Mouse (Mus musculus) limb, embryonic 12.5 days (tissue): ENCODE measurements around the gene Olfr279. TPM values are rescaled to one million over a fixed set of nuclear protein-coding genes. Genes with fewer than 3 reads are reported as not detected.

Experiments
- microRNA-seq: library from miRNA; unstranded; fragments of <30 nt; microRNA quantifications from one replicate; pipeline ENCODE4, GENCODE M21; 2017
- polyA plus RNA-seq: library from polyadenylated mRNA; unstranded; fragments of >200 nt; fragmentation: Nextera tagmentation; extraction: Ambion mirVana; gene quantifications from 2 replicates; pipeline ENCODE4 v1.2.1, GENCODE M21; 2016

The Olfr279 gene
- polyA plus RNA-seq, 1 experiment from 2014 or later = not detected

Small RNAs within 50 kb of the gene (microRNA-seq; reads per million reads assigned to microRNA genes)
- gene Mir1291 = not detected

Other genes with a start within 250 kb of the Olfr279 start
- not detected in 2 replicates for gene H1fnt, start 235.1 kb upstream of the Olfr279 start, polyA plus RNA-seq
- gene Zfp641, start 196.2 kb upstream of the Olfr279 start, polyA plus RNA-seq = 0.29 and 0.52 TPM in 2 replicates
- not detected in 2 replicates for gene Olfr285, start 175.0 kb upstream of the Olfr279 start, polyA plus RNA-seq
- gene Olfr284, start 151.4 kb upstream of the Olfr279 start, polyA plus RNA-seq = not detected in 2 replicates
- not detected in 2 replicates for gene Olfr283, start 111.5 kb upstream of the Olfr279 start, polyA plus RNA-seq
- not detected in 2 replicates for gene Olfr282, start 61.2 kb upstream of the Olfr279 start, polyA plus RNA-seq
- not detected in 2 replicates for gene Olfr281, start 39.8 kb upstream of the Olfr279 start, polyA plus RNA-seq
- gene OR5BS1P, start 22.5 kb upstream of the Olfr279 start, polyA plus RNA-seq = not detected in 2 replicates
- 0.38 TPM in 1 of 2 replicates, not detected in the other for gene Lalba, start 9.7 kb upstream of the Olfr279 start, polyA plus RNA-seq
- gene Kansl2, start 41.9 kb downstream of the Olfr279 start, polyA plus RNA-seq = 190 and 192 TPM in 2 replicates
- 54.0 and 59.4 TPM in 2 replicates for gene Ccnt1, start 78.5 kb downstream of the Olfr279 start, polyA plus RNA-seq
- gene 4930415O20Rik, start 78.6 kb downstream of the Olfr279 start, polyA plus RNA-seq = 0.69 TPM in 1 of 2 replicates, not detected in the other
- gene Adcy6, start 117.7 kb downstream of the Olfr279 start, polyA plus RNA-seq = 22.1 and 25.7 TPM in 2 replicates
- 43.1 and 44.3 TPM in 2 replicates for gene Cacnb3, start 138.4 kb downstream of the Olfr279 start, polyA plus RNA-seq
- gene Ddx23, start 170.5 kb downstream of the Olfr279 start, polyA plus RNA-seq = 24.5 and 31.5 TPM in 2 replicates
- 0.24 and 0.54 TPM in 2 replicates for gene Rnd1, start 185.1 kb downstream of the Olfr279 start, polyA plus RNA-seq
- 0.50 and 0.70 TPM in 2 replicates for gene Ccdc65, start 215.8 kb downstream of the Olfr279 start, polyA plus RNA-seq
- gene Fkbp11, start 235.8 kb downstream of the Olfr279 start, polyA plus RNA-seq = 25.4 and 28.0 TPM in 2 replicates